Mouse (Mus musculus): Measurements from ENCODE around the gene Olfr152. TPM values are rescaled to one million over a fixed set of nuclear protein-coding genes. Genes with fewer than 3 reads are reported as not detected.

Gene Olfr152
- not detected in 2 replicates for polyA plus RNA-seq (2015; fragmentation: Nextera tagmentation; extraction: Ambion mirVana)

DNA sequence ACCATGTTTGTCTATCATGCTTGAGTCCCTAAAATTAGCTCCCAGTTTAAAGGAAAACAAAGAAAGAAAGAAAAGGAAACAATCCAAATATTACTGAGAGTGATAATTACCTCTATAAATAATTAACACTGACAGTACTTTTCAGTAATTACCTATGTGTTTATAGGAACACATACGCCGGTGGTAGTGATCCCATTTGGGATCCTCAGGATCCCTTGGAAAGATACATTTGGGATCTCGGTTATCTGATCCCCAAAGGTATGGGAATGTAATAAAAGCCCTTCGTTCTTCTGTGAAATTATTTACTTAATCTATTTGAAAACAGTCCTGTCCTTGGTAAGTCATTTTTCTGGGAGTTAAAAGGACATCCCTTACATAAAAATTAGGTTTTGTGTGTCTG lies at the start of gene Olfr152:
TSS of gene Olfr152 (plus strand) at position 301 of the 400 bp plus-strand sequence.
- Histone ChIP-seq H3K9ac (no peak within 1 kb of the TSS), H3K27ac (no peak within 1 kb of the TSS), H3K9me3 (no peaks in the 10 kb centered on the region), H3K27me3 (replicated peaks) (no peaks in the 10 kb centered on the region), H3K4me2 (no peak within 1 kb of the TSS), H3K4me3 (no peak within 1 kb of the TSS), H3K4me1 (no peaks in the 10 kb centered on the region), H3K36me3 (replicated peaks) (no peaks in the 10 kb centered on the region)
- WGBS = 70% methylated on average over 4 of the region's 4 CpGs
- ATAC-seq (replicated peaks) = no peak

DNA sequence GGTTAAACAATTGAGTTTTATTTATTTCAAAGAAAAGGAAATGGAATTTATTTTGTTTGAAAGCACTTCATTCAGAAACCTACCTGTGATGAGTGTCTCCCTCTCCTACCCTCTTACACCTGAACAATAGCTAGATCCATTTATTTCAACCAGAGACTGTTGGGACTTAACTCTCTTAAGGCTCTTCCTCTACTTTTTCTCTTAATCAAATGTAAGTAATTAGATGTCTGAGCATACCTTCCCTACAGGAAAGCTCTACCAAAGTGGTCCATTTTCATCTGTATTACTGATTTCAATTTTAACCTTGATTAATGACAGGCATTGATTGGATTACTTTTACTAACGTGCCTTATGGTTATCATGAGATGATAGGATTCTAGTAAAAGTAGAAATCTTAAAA lies 39.4 kb upstream of the Olfr152 start, which contains the start of gene Olfr1138:
TSS of gene Olfr1138 (minus strand) at position 101 of the 400 bp plus-strand sequence.
- Histone ChIP-seq H3K4me2 (no peak within 1 kb of the TSS), H3K9me3 (no peaks in the 10 kb centered on the region), H3K4me1 (no peaks in the 10 kb centered on the region), H3K36me3 (replicated peaks) (no peaks in the 10 kb centered on the region), H3K27ac (no peak within 1 kb of the TSS), H3K9ac (no peak within 1 kb of the TSS), H3K4me3 (no peak within 1 kb of the TSS), H3K27me3 (replicated peaks) (no peaks in the 10 kb centered on the region)
- ATAC-seq (replicated peaks) = no peak
- WGBS = 86% methylated on average over 1 of the region's 1 CpGs

DNA sequence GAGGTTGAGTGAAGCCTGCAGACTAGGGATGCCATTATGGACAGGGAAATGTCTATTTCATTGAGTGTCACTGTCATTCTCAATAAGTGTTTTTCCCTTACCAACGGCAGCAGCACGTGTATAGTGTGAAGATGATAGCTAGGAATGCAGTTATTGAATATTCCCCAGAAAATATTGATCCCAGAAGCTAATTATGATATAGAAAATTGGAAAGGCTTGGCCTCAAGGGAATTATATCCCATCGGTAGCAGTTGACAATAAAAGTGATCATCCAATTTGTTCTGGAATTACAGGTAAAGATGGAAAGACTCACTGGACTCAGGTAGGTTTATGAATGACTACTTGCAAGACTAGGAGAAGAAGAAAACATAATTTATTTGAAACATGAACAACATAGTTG lies 35.8 kb upstream of the Olfr152 start, which contains the start of gene Olfr1140:
TSS of gene Olfr1140 (plus strand) at position 301 of the 400 bp plus-strand sequence.
- no peaks in the 10 kb centered on the region for H3K9me3 ChIP-seq
- no peak for ATAC-seq (replicated peaks)

GRCm38 (mm10) chr2:87753891-87754290 lies 25.4 kb upstream of the Olfr152 start, which contains the start of gene Olfr1141:
TSS of gene Olfr1141 (minus strand) at chr2:87753991.
- 81% methylated on average over 1 of the region's 1 CpGs for WGBS
- Histone ChIP-seq H3K36me3 (replicated peaks) (no peaks in the 10 kb centered on the region), H3K9ac (no peak within 1 kb of the TSS), H3K4me2 (no peak within 1 kb of the TSS), H3K27me3 (replicated peaks) (no peaks in the 10 kb centered on the region), H3K9me3 (no peaks in the 10 kb centered on the region), H3K27ac (no peak within 1 kb of the TSS), H3K4me3 (no peak within 1 kb of the TSS), H3K4me1 (no peaks in the 10 kb centered on the region)
- ATAC-seq (replicated peaks) = no peak

More for the DNA sequence above, 35.8 kb upstream of the Olfr152 start, which contains the start of gene Olfr1140:
- Histone ChIP-seq H3K36me3 (replicated peaks) (no peaks in the 10 kb centered on the region), H3K4me2 (no peak within 1 kb of the TSS), H3K9ac (no peak within 1 kb of the TSS), H3K27me3 (replicated peaks) (no peaks in the 10 kb centered on the region), H3K27ac (no peak within 1 kb of the TSS), H3K4me3 (no peak within 1 kb of the TSS), H3K4me1 (no peaks in the 10 kb centered on the region)
- 72% methylated on average over 3 of the region's 3 CpGs for WGBS

DNA sequence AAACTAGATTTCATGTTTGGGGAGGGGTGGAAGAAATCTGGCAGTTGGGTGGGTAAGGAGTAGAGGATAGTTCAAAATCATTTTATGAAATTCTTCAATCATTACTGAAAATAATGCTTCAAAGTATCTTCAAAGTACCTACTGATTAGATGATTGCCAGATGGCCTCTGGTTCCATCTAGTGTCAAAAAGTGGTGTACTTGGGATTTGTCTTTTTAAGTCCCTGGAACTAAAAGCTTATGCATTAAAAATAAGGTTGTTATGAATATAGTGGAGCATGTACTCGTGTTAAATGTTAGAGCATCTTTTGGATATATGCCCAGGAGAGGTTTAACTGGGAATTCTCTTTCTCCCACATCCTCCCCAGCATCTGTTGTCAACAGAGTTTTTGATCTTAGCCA lies 3.1 kb upstream of the Olfr152 start:
- no peak for ATAC-seq (replicated peaks)
- Histone ChIP-seq H3K4me1 (no peaks in the 10 kb centered on the region), H3K4me3 (no peak overlapping the region), H3K9me3 (no peaks in the 10 kb centered on the region), H3K9ac (no peak overlapping the region), H3K27me3 (replicated peaks) (no peaks in the 10 kb centered on the region), H3K4me2 (no peak overlapping the region), H3K36me3 (replicated peaks) (no peaks in the 10 kb centered on the region), H3K27ac (no peak overlapping the region)
- 59% methylated on average over 1 of the region's 1 CpGs for WGBS

- Histone ChIP-seq H3K36me3 (replicated peaks) (no peaks in the 10 kb centered on the region), H3K9ac (no peak within 1 kb of the TSS), H3K27me3 (replicated peaks) (no peaks in the 10 kb centered on the region), H3K4me2 (no peak within 1 kb of the TSS), H3K9me3 (no peaks in the 10 kb centered on the region), H3K4me1 (no peaks in the 10 kb centered on the region), H3K4me3 (no peak within 1 kb of the TSS), H3K27ac (no peak within 1 kb of the TSS)
- ATAC-seq (replicated peaks) = no peak
Observed at GRCm38 (mm10) chr2:87800292-87800691, 21.0 kb downstream of the Olfr152 start, which contains the start of gene Olfr1143. TSS of gene Olfr1143 (plus strand) at chr2:87800592.

GRCm38 (mm10) chr2:87809522-87809921 lies 30.2 kb downstream of the Olfr152 start, which contains the start of gene Olfr1145:
TSS of gene Olfr1145 (plus strand) at chr2:87809822.
- Histone ChIP-seq H3K27ac (no peak within 1 kb of the TSS), H3K4me1 (no peaks in the 10 kb centered on the region), H3K9me3 (no peaks in the 10 kb centered on the region), H3K4me2 (no peak within 1 kb of the TSS), H3K9ac (no peak within 1 kb of the TSS), H3K36me3 (replicated peaks) (no peaks in the 10 kb centered on the region), H3K27me3 (replicated peaks) (no peaks in the 10 kb centered on the region), H3K4me3 (no peak within 1 kb of the TSS)
- WGBS = 67% methylated on average over 1 of the region's 1 CpGs
- ATAC-seq (replicated peaks) = no peak

DNA sequence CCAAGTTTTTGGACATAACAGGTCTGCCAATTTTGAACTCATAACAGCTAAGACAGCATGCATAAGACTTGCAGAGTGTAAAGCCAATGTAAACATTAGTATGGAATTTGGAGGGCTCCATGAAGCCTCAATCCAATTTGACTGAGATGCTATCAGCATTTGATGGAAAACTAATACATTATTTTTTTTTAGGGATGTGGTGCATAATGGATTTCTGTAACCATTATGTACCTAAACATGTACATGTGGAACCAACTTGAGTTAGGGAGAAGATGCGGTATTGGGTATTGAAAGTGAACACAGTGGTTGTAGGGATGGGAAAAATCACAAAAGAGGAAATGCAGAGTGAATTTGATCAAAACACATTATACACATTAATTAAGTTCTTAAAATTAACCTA lies 51.0 kb downstream of the Olfr152 start, which contains the start of gene Olfr1148:
TSS of gene Olfr1148 (plus strand) at position 301 of the 400 bp plus-strand sequence.
- ATAC-seq (replicated peaks) = no peak
- no peaks in the 10 kb centered on the region for H3K4me1 ChIP-seq
- WGBS = 94% methylated on average over 1 of the region's 1 CpGs
- H3K9ac ChIP-seq = no peak within 1 kb of the TSS
- no peaks in the 10 kb centered on the region for H3K36me3 ChIP-seq (replicated peaks)
- H3K9me3 ChIP-seq = no peaks in the 10 kb centered on the region
- no peaks in the 10 kb centered on the region for H3K27me3 ChIP-seq (replicated peaks)
- no peak within 1 kb of the TSS for H3K4me2 ChIP-seq
- no peak within 1 kb of the TSS for H3K27ac ChIP-seq
- no peak within 1 kb of the TSS for H3K4me3 ChIP-seq

Other genes starting within 250 kb of the Olfr152 start
- not detected in 2 replicates for gene Olfr153, start 247.7 kb upstream of the Olfr152 start, polyA plus RNA-seq (2015; fragmentation: Nextera tagmentation; extraction: Ambion mirVana)
- not detected in 2 replicates for gene Olfr1128, start 233.9 kb upstream of the Olfr152 start, polyA plus RNA-seq (2015; fragmentation: Nextera tagmentation; extraction: Ambion mirVana)
- gene Olfr1129, start 205.6 kb upstream of the Olfr152 start, polyA plus RNA-seq (2015; fragmentation: Nextera tagmentation; extraction: Ambion mirVana) = not detected in 2 replicates
- gene Olfr1130, start 173.3 kb upstream of the Olfr152 start, polyA plus RNA-seq (2015; fragmentation: Nextera tagmentation; extraction: Ambion mirVana) = not detected in 2 replicates
- not detected in 2 replicates for gene Olfr1131, start 152.4 kb upstream of the Olfr152 start, polyA plus RNA-seq (2015; fragmentation: Nextera tagmentation; extraction: Ambion mirVana)
- not detected in 2 replicates for gene Olfr1132, start 141.9 kb upstream of the Olfr152 start, polyA plus RNA-seq (2015; fragmentation: Nextera tagmentation; extraction: Ambion mirVana)
- not detected in 2 replicates for gene Olfr1133, start 132.1 kb upstream of the Olfr152 start, polyA plus RNA-seq (2015; fragmentation: Nextera tagmentation; extraction: Ambion mirVana)
- not detected in 2 replicates for gene Olfr1134, start 121.0 kb upstream of the Olfr152 start, polyA plus RNA-seq (2015; fragmentation: Nextera tagmentation; extraction: Ambion mirVana)
- gene Olfr1135, start 105.8 kb upstream of the Olfr152 start, polyA plus RNA-seq (2015; fragmentation: Nextera tagmentation; extraction: Ambion mirVana) = not detected in 2 replicates
- not detected in 2 replicates for gene Olfr1136, start 85.5 kb upstream of the Olfr152 start, polyA plus RNA-seq (2015; fragmentation: Nextera tagmentation; extraction: Ambion mirVana)
- not detected in 2 replicates for gene Olfr1137, start 66.3 kb upstream of the Olfr152 start, polyA plus RNA-seq (2015; fragmentation: Nextera tagmentation; extraction: Ambion mirVana)
- gene Olfr1138, start 39.5 kb upstream of the Olfr152 start, polyA plus RNA-seq (2015; fragmentation: Nextera tagmentation; extraction: Ambion mirVana) = not detected in 2 replicates
- gene Olfr1140, start 35.7 kb upstream of the Olfr152 start, polyA plus RNA-seq (2015; fragmentation: Nextera tagmentation; extraction: Ambion mirVana) = not detected in 2 replicates
- not detected in 2 replicates for gene Olfr1141, start 25.5 kb upstream of the Olfr152 start, polyA plus RNA-seq (2015; fragmentation: Nextera tagmentation; extraction: Ambion mirVana)
- not detected in 2 replicates for gene Olfr1143, start 21.1 kb downstream of the Olfr152 start, polyA plus RNA-seq (2015; fragmentation: Nextera tagmentation; extraction: Ambion mirVana)
- not detected in 2 replicates for gene Olfr1145, start 30.3 kb downstream of the Olfr152 start, polyA plus RNA-seq (2015; fragmentation: Nextera tagmentation; extraction: Ambion mirVana)
- not detected in 2 replicates for gene Olfr1148, start 51.0 kb downstream of the Olfr152 start, polyA plus RNA-seq (2015; fragmentation: Nextera tagmentation; extraction: Ambion mirVana)
- not detected in 2 replicates for gene Olfr1150-ps1, start 64.5 kb downstream of the Olfr152 start, polyA plus RNA-seq (2015; fragmentation: Nextera tagmentation; extraction: Ambion mirVana)
- not detected in 2 replicates for gene Olfr1151, start 76.4 kb downstream of the Olfr152 start, polyA plus RNA-seq (2015; fragmentation: Nextera tagmentation; extraction: Ambion mirVana)
- not detected in 2 replicates for gene Olfr1152, start 87.0 kb downstream of the Olfr152 start, polyA plus RNA-seq (2015; fragmentation: Nextera tagmentation; extraction: Ambion mirVana)
- not detected in 2 replicates for gene Olfr1153, start 115.5 kb downstream of the Olfr152 start, polyA plus RNA-seq (2015; fragmentation: Nextera tagmentation; extraction: Ambion mirVana)
- not detected in 2 replicates for gene Olfr1154, start 125.7 kb downstream of the Olfr152 start, polyA plus RNA-seq (2015; fragmentation: Nextera tagmentation; extraction: Ambion mirVana)
- gene Olfr1155, start 165.7 kb downstream of the Olfr152 start, polyA plus RNA-seq (2015; fragmentation: Nextera tagmentation; extraction: Ambion mirVana) = not detected in 2 replicates
- not detected in 2 replicates for gene Olfr1156, start 173.6 kb downstream of the Olfr152 start, polyA plus RNA-seq (2015; fragmentation: Nextera tagmentation; extraction: Ambion mirVana)
- gene Olfr1157, start 188.8 kb downstream of the Olfr152 start, polyA plus RNA-seq (2015; fragmentation: Nextera tagmentation; extraction: Ambion mirVana) = not detected in 2 replicates
- not detected in 2 replicates for gene Olfr74, start 195.2 kb downstream of the Olfr152 start, polyA plus RNA-seq (2015; fragmentation: Nextera tagmentation; extraction: Ambion mirVana)
- not detected in 2 replicates for gene Olfr1158, start 210.6 kb downstream of the Olfr152 start, polyA plus RNA-seq (2015; fragmentation: Nextera tagmentation; extraction: Ambion mirVana)
- gene Olfr1160, start 228.8 kb downstream of the Olfr152 start, polyA plus RNA-seq (2015; fragmentation: Nextera tagmentation; extraction: Ambion mirVana) = not detected in 2 replicates
- not detected in 2 replicates for gene Olfr1161, start 243.3 kb downstream of the Olfr152 start, polyA plus RNA-seq (2015; fragmentation: Nextera tagmentation; extraction: Ambion mirVana)

Measured in midbrain, embryonic 15.5 days (tissue).